In the genomic region with DNA sequence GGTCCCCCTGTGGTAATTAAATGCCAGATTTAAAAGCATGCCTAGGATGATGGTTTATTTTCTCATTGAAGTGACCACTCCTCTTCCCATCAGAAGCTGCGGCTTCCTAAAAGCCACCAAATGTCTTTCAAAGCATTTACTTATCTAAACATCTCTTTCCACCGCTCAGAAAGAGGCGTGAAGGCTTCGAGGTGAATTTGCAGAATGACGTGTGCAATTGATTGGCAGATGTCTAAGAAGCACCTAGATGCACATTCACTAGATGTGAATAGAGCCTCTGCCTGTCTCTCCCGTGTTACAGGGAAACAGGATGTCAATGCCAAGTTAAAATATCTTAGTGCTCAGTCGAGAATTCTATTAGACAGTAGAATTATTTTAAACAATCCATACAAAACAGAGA, we compare ENCODE assay signal across 8 mouse cellular contexts. TPM values are rescaled to one million over a fixed set of nuclear protein-coding genes. Genes with fewer than 3 reads are reported as not detected.
A peak's percentile ranks its signal among the peaks of the same experiment; 100 is the strongest.
DNase-seq lines count a peak whose midpoint lies in the region; ATAC-seq and TF ChIP-seq lines count a peak whose summit lies in the region.

No protein-coding gene starts in this region.

- peaks cover 34% of the 10 kb centered on the region for H3K4me1 ChIP-seq in embryonic facial prominence, embryonic 15.5 days
- peaks cover 9% of the 10 kb centered on the region for H3K4me1 ChIP-seq in limb, embryonic 11.5 days (ENCODE audit: control insufficient read depth, insufficient read depth, low read length)

- peak overlapping the region; percentile 95 for H3K27ac ChIP-seq in layer of hippocampus, adult 2 months
- no peak overlapping the region for H3K27ac ChIP-seq in embryonic facial prominence, embryonic 15.5 days (replicated peaks)
- no peak overlapping the region for H3K27ac ChIP-seq in limb, embryonic 11.5 days (replicated peaks; ENCODE audit: low read depth, low read length)

- 0 out of 2 replicates have a peak, but pooled peaks cover 3% of the 10 kb centered on the region for H3K36me3 ChIP-seq in embryonic facial prominence, embryonic 15.5 days
- no peaks in the 10 kb centered on the region for H3K36me3 ChIP-seq in limb, embryonic 11.5 days (ENCODE audit: control insufficient read depth, insufficient read depth, low read length)

- H3K9me3 ChIP-seq in embryonic facial prominence, embryonic 15.5 days (replicated peaks): no peaks in the 10 kb centered on the region
- H3K9me3 ChIP-seq in limb, embryonic 11.5 days (ENCODE audit: control insufficient read depth, low read length): no peaks in the 10 kb centered on the region; the same call in 1 of the 2 replicates

- no peak for ATAC-seq in embryonic facial prominence, embryonic 15.5 days (ENCODE audit: insufficient number of reproducible peaks, low FRiP score, low TSS enrichment, low read depth)
- ATAC-seq in limb, embryonic 11.5 days (ENCODE audit: insufficient number of reproducible peaks, low FRiP score, low TSS enrichment, low read depth): no peak
- no peak for ATAC-seq in frontal cortex, adult (ENCODE audit: low TSS enrichment)

- 5% methylated on average over 7 of the region's 7 CpGs for WGBS in embryonic facial prominence, embryonic 15.5 days
- WGBS in limb, embryonic 11.5 days: 1% methylated on average over 7 of the region's 7 CpGs

- H3K4me2 ChIP-seq in embryonic facial prominence, embryonic 15.5 days (replicated peaks): peak overlapping the region; percentile 96
- H3K4me2 ChIP-seq in limb, embryonic 11.5 days (ENCODE audit: low read depth, severe bottlenecking): peak overlapping the region; percentile 72

- intact Hi-C loops in left cerebral cortex, postnatal 36 days (cut with DNase I): loop anchor here (5.0 to 10.0 kb wide), 2 partner anchors 70 to 1092 kb away; no protein-coding TSS in a partner anchor

- H3K27me3 ChIP-seq in embryonic facial prominence, embryonic 15.5 days: no peaks in the 10 kb centered on the region
- no peaks in the 10 kb centered on the region for H3K27me3 ChIP-seq in limb, embryonic 11.5 days (ENCODE audit: control insufficient read depth, insufficient read depth, low read length)

- H3K9ac ChIP-seq in embryonic facial prominence, embryonic 15.5 days: no peak overlapping the region
- H3K9ac ChIP-seq in limb, embryonic 11.5 days (ENCODE audit: low read length): no peak overlapping the region; the same call in 1 of the 2 replicates

- H3K4me3 ChIP-seq in layer of hippocampus, adult 2 months: peak overlapping the region; percentile 61
- H3K4me3 ChIP-seq in embryonic facial prominence, embryonic 15.5 days (replicated peaks): peak overlapping the region; percentile 62
- H3K4me3 ChIP-seq in limb, embryonic 11.5 days (ENCODE audit: low read depth, low read length): peak overlapping the region; percentile 46

- no peak for TF ChIP-seq CTCF in layer of hippocampus, adult 2 months (conservative IDR thresholded peaks at IDR 0.05)

- no peak for DNase-seq in layer of hippocampus, adult 2 months (ENCODE audit: low spot score in 2 of 2)
- no peak for DNase-seq in layer of hippocampus, postnatal 14 days (ENCODE audit: low spot score in 2 of 2)
- no peak for DNase-seq in limb, embryonic 11.5 days (ENCODE audit: low spot score)
- peak; percentile 23 for DNase-seq in retina, embryonic 14.5 days (ENCODE audit: low spot score)
- DNase-seq in left cerebral cortex, postnatal 36 days (ENCODE audit: low spot score in 2 of 2): no peak
- no peak for DNase-seq in frontal cortex, postnatal 25 days (ENCODE audit: low spot score in 2 of 2)

RNA-seq across cellular contexts. Expression of a gene that starts 1.8 kb away (rescaled TPM):
- total RNA-seq in layer of hippocampus, adult 2 months (2021): 10 to 100 TPM; 39.2 to 40.1 TPM
- total RNA-seq in layer of hippocampus, postnatal 14 days (2021): 10 to 100 TPM; 38.0 to 42.1 TPM
- polyA plus RNA-seq in embryonic facial prominence, embryonic 15.5 days (2015; fragmentation: Nextera tagmentation; extraction: Ambion mirVana): 22.8 and 25.6 TPM in 2 replicates
- polyA plus RNA-seq in limb, embryonic 11.5 days (2014; fragmentation: Nextera tagmentation; extraction: Ambion mirVana): 33.3 and 34.0 TPM in 2 replicates
- total RNA-seq in left cerebral cortex, postnatal 36 days (2021): 10 to 100 TPM; 44.7 to 54.4 TPM
